Mouse (Mus musculus): Measurements from ENCODE around the gene 3110018I06Rik. TPM values are rescaled to one million over a fixed set of nuclear protein-coding genes. Genes with fewer than 3 reads are reported as not detected.

Gene 3110018I06Rik
- polyA plus RNA-seq (2017; shearing (Covaris generic)), result not detected

- no peak for ATAC-seq
Measured at GRCm38 (mm10) chr12:107488371-107488770, at the start of gene 3110018I06Rik. TSS of gene 3110018I06Rik (plus strand) at chr12:107488632.

- ATAC-seq, result no peak
Measured at GRCm38 (mm10) chr12:107444681-107445080, 43.8 kb upstream of the 3110018I06Rik start.

GRCm38 (mm10) chr12:107457835-107458234 is 30.6 kb upstream of the 3110018I06Rik start:
- no peak for ATAC-seq

GRCm38 (mm10) chr12:107464731-107465130 is 23.7 kb upstream of the 3110018I06Rik start:
- ATAC-seq, result no peak

GRCm38 (mm10) chr12:107476441-107477291 is 11.8 kb upstream of the 3110018I06Rik start:
- no peak for ATAC-seq

- ATAC-seq, result no peak
Measured at GRCm38 (mm10) chr12:107479350-107479749, 9.1 kb upstream of the 3110018I06Rik start.

GRCm38 (mm10) chr12:107483031-107483430 is 5.4 kb upstream of the 3110018I06Rik start:
- no peak for ATAC-seq

- ATAC-seq, result no peak
Measured at GRCm38 (mm10) chr12:107491344-107491743, 2.9 kb downstream of the 3110018I06Rik start.

- ATAC-seq, result peak; percentile 32
Measured at GRCm38 (mm10) chr12:107496924-107497323, 8.5 kb downstream of the 3110018I06Rik start.

GRCm38 (mm10) chr12:107509661-107510237 is 21.3 kb downstream of the 3110018I06Rik start:
- no peak for ATAC-seq

GRCm38 (mm10) chr12:107511112-107511511 is 22.7 kb downstream of the 3110018I06Rik start:
- no peak for ATAC-seq

- ATAC-seq, result no peak
Measured at GRCm38 (mm10) chr12:107516265-107517217, 28.1 kb downstream of the 3110018I06Rik start.

- ATAC-seq, result no peak
Measured at GRCm38 (mm10) chr12:107520941-107521340, 32.5 kb downstream of the 3110018I06Rik start.

- no peak for ATAC-seq
Measured at GRCm38 (mm10) chr12:107528346-107528880, 40.0 kb downstream of the 3110018I06Rik start.

GRCm38 (mm10) chr12:107532871-107533270 is 44.4 kb downstream of the 3110018I06Rik start:
- no peak for ATAC-seq
